Mouse (Mus musculus): ENCODE results near the gene Pdk1. TPM values are rescaled to one million over a fixed set of nuclear protein-coding genes. Genes with fewer than 3 reads are reported as not detected.
"Not testable (repeated sequence)": the region's sequence is repeated elsewhere in the genome, so short reads cannot be mapped to it uniquely, and the experiment has no call there.

Gene Pdk1
- polyA plus RNA-seq, 1 experiment from 2014 or later = 29.8 TPM

DNA sequence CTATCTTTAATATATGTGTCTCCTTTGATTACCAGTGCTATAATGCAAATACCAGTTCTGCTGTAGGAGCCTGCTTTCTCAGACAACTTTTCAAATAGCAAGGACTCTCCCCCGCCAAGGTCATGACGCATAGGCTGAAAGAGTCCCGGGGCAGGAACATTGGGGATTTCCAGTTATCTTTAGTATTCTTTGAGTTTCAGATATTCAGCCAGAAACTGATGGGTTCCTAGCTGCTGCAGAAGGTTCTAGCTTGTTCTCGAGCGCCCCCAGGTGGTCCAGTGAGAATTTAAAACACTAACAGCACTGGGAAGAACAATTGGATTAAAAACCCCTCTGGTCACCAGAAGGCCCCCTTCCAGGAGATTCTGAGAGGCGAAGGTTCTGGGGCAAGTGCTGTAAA is 35.2 kb upstream of the Pdk1 start:
- ATAC-seq (ENCODE audit: low FRiP score) (no peak), DNase-seq (ENCODE audit: low spot score) (peak; percentile 85)
- no peak overlapping the region for H3K4me2 ChIP-seq (replicated peaks; ENCODE audit: low read depth, low read length)
- no peaks in the 10 kb centered on the region for H3K27me3 ChIP-seq (ENCODE audit: control insufficient read depth, insufficient read depth, low read length)
- no peak overlapping the region for H3K27ac ChIP-seq (ENCODE audit: low read depth, low read length)
- no peaks in the 10 kb centered on the region for H3K36me3 ChIP-seq (ENCODE audit: control insufficient read depth, insufficient read depth, low read length)
- H3K9ac ChIP-seq (ENCODE audit: low read depth, low read length) = no peak overlapping the region
- WGBS = 46% methylated on average over 6 of the region's 6 CpGs
- H3K9me3 ChIP-seq (ENCODE audit: control insufficient read depth, low read length) = no peaks in the 10 kb centered on the region
- no peak overlapping the region for H3K4me3 ChIP-seq (ENCODE audit: low read depth, low read length)
- H3K4me1 ChIP-seq (replicated peaks; ENCODE audit: control insufficient read depth, insufficient read depth, low read length) = no peaks in the 10 kb centered on the region

DNA sequence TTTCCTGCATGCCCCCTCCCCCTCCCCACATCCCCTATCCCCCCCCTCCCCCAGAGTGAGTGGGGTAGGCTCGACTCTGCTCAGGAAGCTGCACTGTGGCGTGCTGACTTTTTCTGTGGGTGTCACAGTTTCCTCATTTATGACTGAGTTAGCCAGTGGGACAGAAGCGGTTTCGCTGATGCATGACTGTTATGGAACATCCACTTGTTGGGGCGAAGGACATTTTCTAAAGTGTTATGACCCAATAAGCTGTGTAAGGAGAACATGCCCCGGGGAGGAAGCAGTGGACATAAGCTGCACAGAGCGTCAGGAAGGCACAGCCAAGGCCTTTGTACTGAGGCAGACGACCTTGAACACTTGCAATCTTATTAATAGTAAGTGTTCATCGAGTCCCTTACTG is 29.7 kb upstream of the Pdk1 start:
- Histone ChIP-seq H3K4me3 (ENCODE audit: low read depth, low read length) (no peak overlapping the region), H3K9ac (ENCODE audit: low read depth, low read length) (no peak overlapping the region), H3K27me3 (ENCODE audit: control insufficient read depth, insufficient read depth, low read length) (no peaks in the 10 kb centered on the region), H3K9me3 (ENCODE audit: control insufficient read depth, low read length) (no peaks in the 10 kb centered on the region), H3K27ac (ENCODE audit: low read depth, low read length) (no peak overlapping the region), H3K4me1 (replicated peaks; ENCODE audit: control insufficient read depth, insufficient read depth, low read length) (no peaks in the 10 kb centered on the region), H3K36me3 (ENCODE audit: control insufficient read depth, insufficient read depth, low read length) (no peaks in the 10 kb centered on the region), H3K4me2 (replicated peaks; ENCODE audit: low read depth, low read length) (no peak overlapping the region)
- DNase-seq (ENCODE audit: low spot score) (no peak), ATAC-seq (ENCODE audit: low FRiP score) (no peak)
- 87% methylated on average over 9 of the region's 9 CpGs for WGBS

DNA sequence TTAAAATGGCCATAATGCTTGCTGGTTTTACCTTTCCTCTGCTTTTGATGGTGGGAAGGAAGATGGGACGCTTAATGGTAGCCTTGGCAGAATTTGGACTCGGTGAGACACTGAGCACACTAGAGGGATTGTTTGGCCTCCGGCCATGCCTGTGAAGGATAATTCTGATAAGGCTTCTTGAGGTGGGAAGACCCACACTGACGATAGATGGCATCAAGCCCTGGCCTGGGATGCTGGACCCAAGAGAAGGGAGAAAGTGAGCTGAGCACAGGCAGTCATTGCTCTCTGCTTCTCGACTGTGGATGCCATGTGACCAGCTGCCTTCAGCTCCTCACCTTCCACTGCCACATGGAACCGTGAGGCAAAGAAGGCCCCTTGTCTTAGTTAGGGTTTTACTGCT is 28.1 kb upstream of the Pdk1 start:
- Histone ChIP-seq H3K9me3 (ENCODE audit: control insufficient read depth, low read length) (no peaks in the 10 kb centered on the region), H3K9ac (ENCODE audit: low read depth, low read length) (no peak overlapping the region), H3K4me2 (replicated peaks; ENCODE audit: low read depth, low read length) (no peak overlapping the region), H3K4me3 (ENCODE audit: low read depth, low read length) (no peak overlapping the region), H3K27me3 (ENCODE audit: control insufficient read depth, insufficient read depth, low read length) (no peaks in the 10 kb centered on the region), H3K27ac (ENCODE audit: low read depth, low read length) (no peak overlapping the region), H3K4me1 (replicated peaks; ENCODE audit: control insufficient read depth, insufficient read depth, low read length) (no peaks in the 10 kb centered on the region), H3K36me3 (ENCODE audit: control insufficient read depth, insufficient read depth, low read length) (no peaks in the 10 kb centered on the region)
- DNase-seq (ENCODE audit: low spot score) = no peak
- 89% methylated on average over 6 of the region's 6 CpGs for WGBS
- ATAC-seq (ENCODE audit: low FRiP score) = no peak

DNA sequence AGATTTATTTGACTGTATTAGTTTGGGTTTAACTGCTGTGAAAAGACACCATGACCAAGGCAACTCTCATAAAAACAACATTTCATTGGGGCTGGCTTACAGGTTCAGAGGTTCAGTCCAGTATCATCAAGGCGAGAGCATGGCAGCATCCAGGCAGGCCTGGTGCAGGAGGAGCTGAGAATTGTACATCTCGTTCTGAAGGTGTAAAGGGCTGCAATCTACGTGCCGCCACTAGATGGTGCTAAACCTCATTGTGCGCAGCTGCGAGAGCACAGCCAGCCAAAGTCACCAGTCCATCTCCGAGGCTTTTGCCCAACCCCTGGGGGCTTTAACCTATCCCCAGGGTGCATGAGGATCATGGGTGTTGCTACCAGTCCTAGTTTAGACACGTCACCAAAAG is 20.9 kb upstream of the Pdk1 start:
- DNase-seq (ENCODE audit: low spot score); H3K9me3 ChIP-seq (ENCODE audit: control insufficient read depth, low read length): not testable (repeated sequence)

DNA sequence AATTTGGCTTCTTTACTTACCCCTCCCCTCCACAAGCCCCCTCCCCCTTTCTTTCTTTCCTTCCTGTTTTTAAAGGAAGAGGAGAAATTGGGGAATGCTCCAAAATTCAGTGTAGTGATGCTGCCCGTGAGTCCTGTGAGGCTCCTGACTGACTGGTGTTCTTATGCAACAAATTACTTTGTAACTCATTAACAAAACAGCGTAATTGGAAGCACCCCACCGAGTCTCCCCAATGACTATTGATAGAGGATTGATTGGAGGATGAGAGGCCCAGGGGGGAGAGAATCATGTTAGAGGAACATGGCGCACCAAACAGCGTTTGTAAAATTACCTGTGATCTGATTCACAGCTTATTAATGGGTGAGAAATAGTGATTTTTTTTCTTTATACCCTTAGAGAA is 17.9 kb upstream of the Pdk1 start:
- Histone ChIP-seq H3K4me3 (ENCODE audit: low read depth, low read length) (no peak overlapping the region), H3K27me3 (ENCODE audit: control insufficient read depth, insufficient read depth, low read length) (no peaks in the 10 kb centered on the region), H3K4me2 (replicated peaks; ENCODE audit: low read depth, low read length) (no peak overlapping the region), H3K9me3 (ENCODE audit: control insufficient read depth, low read length) (no peaks in the 10 kb centered on the region), H3K9ac (ENCODE audit: low read depth, low read length) (no peak overlapping the region), H3K4me1 (replicated peaks; ENCODE audit: control insufficient read depth, insufficient read depth, low read length) (no peaks in the 10 kb centered on the region), H3K27ac (ENCODE audit: low read depth, low read length) (no peak overlapping the region), H3K36me3 (ENCODE audit: control insufficient read depth, insufficient read depth, low read length) (no peaks in the 10 kb centered on the region)
- 72% methylated on average over 5 of the region's 5 CpGs for WGBS
- ATAC-seq (ENCODE audit: low FRiP score) (no peak), DNase-seq (ENCODE audit: low spot score) (no peak)

More for the DNA sequence above, 20.9 kb upstream of the Pdk1 start:
- H3K4me1 ChIP-seq (replicated peaks; ENCODE audit: control insufficient read depth, insufficient read depth, low read length); H3K27ac ChIP-seq (ENCODE audit: low read depth, low read length); H3K36me3 ChIP-seq (ENCODE audit: control insufficient read depth, insufficient read depth, low read length); H3K9ac ChIP-seq (ENCODE audit: low read depth, low read length); H3K4me2 ChIP-seq (replicated peaks; ENCODE audit: low read depth, low read length); H3K27me3 ChIP-seq (ENCODE audit: control insufficient read depth, insufficient read depth, low read length); H3K4me3 ChIP-seq (ENCODE audit: low read depth, low read length); ATAC-seq (ENCODE audit: low FRiP score): not testable (repeated sequence)
- 6% methylated on average over 6 of the region's 8 CpGs for WGBS

DNA sequence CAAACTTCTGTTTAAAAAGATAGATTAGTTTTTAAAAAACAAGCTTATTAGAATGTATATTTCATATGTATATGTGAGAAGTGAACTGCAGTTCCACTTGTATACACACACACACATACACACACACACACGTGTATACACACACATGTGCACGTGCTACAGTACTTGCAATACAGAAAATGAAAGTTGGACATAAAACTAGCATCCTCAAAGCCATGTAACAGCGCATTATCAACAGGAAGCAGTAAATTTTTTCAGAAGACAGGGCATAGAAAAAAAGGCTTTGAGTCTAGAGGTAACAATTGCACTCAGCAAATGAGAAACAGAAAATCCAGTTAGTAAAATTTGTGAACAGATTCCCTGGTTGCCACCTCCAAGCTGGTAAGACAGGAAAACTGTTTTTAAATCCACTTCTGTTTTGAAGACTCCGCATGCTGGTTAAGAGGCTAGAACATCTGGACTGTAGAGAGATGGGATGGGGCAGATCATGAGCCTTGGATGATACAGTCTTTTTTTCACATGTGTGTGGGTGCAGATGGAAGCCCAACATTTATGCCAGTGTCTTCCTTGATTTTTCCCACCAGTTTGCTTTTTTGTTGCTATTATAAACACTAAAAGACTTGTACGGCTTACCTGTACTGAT is 9.4 kb upstream of the Pdk1 start:
- DNase-seq (ENCODE audit: low spot score) (no peak), ATAC-seq (ENCODE audit: low FRiP score) (no peak)
- WGBS = 87% methylated on average over 5 of the region's 5 CpGs
- Histone ChIP-seq H3K27ac (ENCODE audit: low read depth, low read length) (no peak overlapping the region), H3K4me3 (ENCODE audit: low read depth, low read length) (no peak overlapping the region), H3K36me3 (ENCODE audit: control insufficient read depth, insufficient read depth, low read length) (no peaks in the 10 kb centered on the region), H3K4me1 (replicated peaks; ENCODE audit: control insufficient read depth, insufficient read depth, low read length) (no peaks in the 10 kb centered on the region), H3K4me2 (replicated peaks; ENCODE audit: low read depth, low read length) (no peak overlapping the region), H3K27me3 (ENCODE audit: control insufficient read depth, insufficient read depth, low read length) (no peaks in the 10 kb centered on the region), H3K9ac (ENCODE audit: low read depth, low read length) (no peak overlapping the region), H3K9me3 (ENCODE audit: control insufficient read depth, low read length) (no peaks in the 10 kb centered on the region)

DNA sequence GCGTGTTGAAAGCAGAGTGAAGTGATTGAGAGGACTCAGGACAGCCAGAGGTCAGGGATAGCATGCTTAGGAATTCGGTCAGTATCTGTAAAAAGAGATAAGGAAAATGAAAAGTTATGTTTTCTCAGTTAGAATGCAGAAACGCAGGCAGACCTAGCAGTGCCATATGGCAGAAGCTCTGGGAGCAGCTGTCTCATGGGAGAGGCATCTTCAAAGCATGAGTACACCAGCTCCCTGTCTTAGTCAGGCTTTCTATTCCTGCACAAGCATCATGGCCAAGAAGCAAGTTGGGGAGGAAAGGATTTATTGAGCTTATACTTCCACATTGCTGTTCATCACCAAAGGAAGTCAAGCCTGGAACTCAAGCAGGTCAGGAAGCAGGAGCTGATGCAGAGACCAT is 8.0 kb upstream of the Pdk1 start:
- H3K27me3 ChIP-seq (ENCODE audit: control insufficient read depth, insufficient read depth, low read length) = no peaks in the 10 kb centered on the region
- no peak for ATAC-seq (ENCODE audit: low FRiP score)
- H3K4me1 ChIP-seq (replicated peaks; ENCODE audit: control insufficient read depth, insufficient read depth, low read length) = no peaks in the 10 kb centered on the region
- H3K4me3 ChIP-seq (ENCODE audit: low read depth, low read length) = no peak overlapping the region
- no peak overlapping the region for H3K27ac ChIP-seq (ENCODE audit: low read depth, low read length)
- H3K9ac ChIP-seq (ENCODE audit: low read depth, low read length) = no peak overlapping the region
- H3K4me2 ChIP-seq (replicated peaks; ENCODE audit: low read depth, low read length) = no peak overlapping the region
- 73% methylated on average over 3 of the region's 3 CpGs for WGBS
- H3K36me3 ChIP-seq (ENCODE audit: control insufficient read depth, insufficient read depth, low read length) = no peaks in the 10 kb centered on the region
- H3K9me3 ChIP-seq (ENCODE audit: control insufficient read depth, low read length) = no peaks in the 10 kb centered on the region
- no peak for DNase-seq (ENCODE audit: low spot score)

DNA sequence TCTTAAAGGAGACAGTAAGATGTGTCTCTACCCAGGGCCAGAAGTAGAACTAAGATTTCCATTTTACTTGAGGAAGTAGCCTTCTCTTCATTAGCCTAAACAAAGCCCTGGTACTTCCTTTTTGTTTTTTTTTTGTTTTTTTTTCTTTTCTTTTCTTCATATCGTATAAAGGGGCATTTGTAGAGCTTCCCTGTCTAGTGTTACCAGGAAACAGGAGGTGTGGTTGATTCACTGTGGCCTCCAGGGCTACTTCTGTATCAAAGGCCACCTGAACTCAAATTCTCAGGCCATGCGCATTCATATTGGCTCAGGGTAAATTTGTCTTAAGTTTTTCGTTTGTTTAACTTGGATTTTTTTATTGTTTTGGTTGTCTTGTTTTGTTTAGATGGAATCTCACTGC is 7.1 kb upstream of the Pdk1 start:
- no peaks in the 10 kb centered on the region for H3K9me3 ChIP-seq (ENCODE audit: control insufficient read depth, low read length)
- no peak overlapping the region for H3K4me2 ChIP-seq (replicated peaks; ENCODE audit: low read depth, low read length)
- H3K9ac ChIP-seq (ENCODE audit: low read depth, low read length) = no peak overlapping the region
- no peak overlapping the region for H3K4me3 ChIP-seq (ENCODE audit: low read depth, low read length)
- no peaks in the 10 kb centered on the region for H3K4me1 ChIP-seq (replicated peaks; ENCODE audit: control insufficient read depth, insufficient read depth, low read length)
- H3K27ac ChIP-seq (ENCODE audit: low read depth, low read length) = no peak overlapping the region
- H3K36me3 ChIP-seq (ENCODE audit: control insufficient read depth, insufficient read depth, low read length) = no peaks in the 10 kb centered on the region
- 67% methylated on average over 3 of the region's 3 CpGs for WGBS
- no peaks in the 10 kb centered on the region for H3K27me3 ChIP-seq (ENCODE audit: control insufficient read depth, insufficient read depth, low read length)
- ATAC-seq (ENCODE audit: low FRiP score) = no peak
- DNase-seq (ENCODE audit: low spot score) = no peak

DNA sequence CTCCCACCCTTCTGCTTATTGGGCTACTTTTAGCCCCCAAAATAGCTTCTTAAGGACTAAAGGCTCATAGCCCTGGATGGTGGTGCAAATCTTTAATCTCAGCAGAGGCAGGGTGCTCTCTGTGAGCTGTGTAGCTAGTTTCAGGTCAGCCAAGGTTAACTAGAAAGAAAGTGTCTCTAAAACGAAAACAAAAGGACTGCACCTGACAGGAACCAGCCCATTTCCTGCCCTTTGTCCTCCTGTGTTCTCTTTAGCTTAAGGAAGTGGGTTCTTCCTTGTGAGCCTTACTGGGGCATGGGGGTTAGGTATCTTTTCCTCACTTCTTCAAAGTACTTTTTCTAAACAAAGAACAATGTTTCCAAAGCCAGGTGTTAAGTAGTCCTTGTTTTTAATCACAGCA is 6.5 kb upstream of the Pdk1 start:
- no peaks in the 10 kb centered on the region for H3K36me3 ChIP-seq (ENCODE audit: control insufficient read depth, insufficient read depth, low read length)
- H3K9ac ChIP-seq (ENCODE audit: low read depth, low read length) = no peak overlapping the region
- H3K27me3 ChIP-seq (ENCODE audit: control insufficient read depth, insufficient read depth, low read length) = no peaks in the 10 kb centered on the region
- WGBS = 58% methylated on average over 1 of the region's 1 CpGs
- DNase-seq (ENCODE audit: low spot score) (no peak), ATAC-seq (ENCODE audit: low FRiP score) (no peak)
- no peaks in the 10 kb centered on the region for H3K4me1 ChIP-seq (replicated peaks; ENCODE audit: control insufficient read depth, insufficient read depth, low read length)
- no peak overlapping the region for H3K27ac ChIP-seq (ENCODE audit: low read depth, low read length)
- H3K9me3 ChIP-seq (ENCODE audit: control insufficient read depth, low read length) = no peaks in the 10 kb centered on the region
- H3K4me3 ChIP-seq (ENCODE audit: low read depth, low read length) = no peak overlapping the region
- H3K4me2 ChIP-seq (replicated peaks; ENCODE audit: low read depth, low read length) = no peak overlapping the region

All from hindbrain, embryonic 11.5 days (tissue).